Mouse (Mus musculus): ENCODE results near the gene Nup107.
"Not testable (repeated sequence)": the region's sequence is repeated elsewhere in the genome, so short reads cannot be mapped to it uniquely, and the experiment has no call there.

The Nup107 gene

DNA sequence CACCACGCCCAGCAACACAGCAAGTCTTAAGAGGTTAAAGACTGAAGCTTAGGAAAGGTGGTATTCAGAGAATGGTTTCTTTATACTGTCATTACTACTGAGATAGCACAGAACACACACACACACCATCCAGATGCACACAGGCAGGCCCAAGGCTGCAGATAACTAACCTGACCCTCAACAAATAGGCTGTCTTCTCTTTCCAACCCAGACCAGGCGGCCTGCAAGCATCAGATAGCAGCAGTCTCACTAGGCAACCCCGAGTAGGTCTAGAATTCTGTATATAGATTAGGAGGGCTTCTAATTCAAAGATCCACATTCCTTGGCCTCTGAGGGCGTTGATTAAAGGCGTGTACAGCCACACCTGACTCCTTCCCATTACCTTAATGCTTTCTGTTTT is 60.3 kb downstream of the Nup107 start:
- in situ Hi-C loops (cut with MboI; ENCODE audit: low pct_unique_long_range_greater_than_20kb in 1 of 2, low sequenced_read_pairs in 2 of 2, unreplicated experiment in 1 of 2): loop anchor here in 1 of 2 experiments (25.0 kb wide), 1 partner anchor 305 kb away; no protein-coding TSS in a partner anchor

DNA sequence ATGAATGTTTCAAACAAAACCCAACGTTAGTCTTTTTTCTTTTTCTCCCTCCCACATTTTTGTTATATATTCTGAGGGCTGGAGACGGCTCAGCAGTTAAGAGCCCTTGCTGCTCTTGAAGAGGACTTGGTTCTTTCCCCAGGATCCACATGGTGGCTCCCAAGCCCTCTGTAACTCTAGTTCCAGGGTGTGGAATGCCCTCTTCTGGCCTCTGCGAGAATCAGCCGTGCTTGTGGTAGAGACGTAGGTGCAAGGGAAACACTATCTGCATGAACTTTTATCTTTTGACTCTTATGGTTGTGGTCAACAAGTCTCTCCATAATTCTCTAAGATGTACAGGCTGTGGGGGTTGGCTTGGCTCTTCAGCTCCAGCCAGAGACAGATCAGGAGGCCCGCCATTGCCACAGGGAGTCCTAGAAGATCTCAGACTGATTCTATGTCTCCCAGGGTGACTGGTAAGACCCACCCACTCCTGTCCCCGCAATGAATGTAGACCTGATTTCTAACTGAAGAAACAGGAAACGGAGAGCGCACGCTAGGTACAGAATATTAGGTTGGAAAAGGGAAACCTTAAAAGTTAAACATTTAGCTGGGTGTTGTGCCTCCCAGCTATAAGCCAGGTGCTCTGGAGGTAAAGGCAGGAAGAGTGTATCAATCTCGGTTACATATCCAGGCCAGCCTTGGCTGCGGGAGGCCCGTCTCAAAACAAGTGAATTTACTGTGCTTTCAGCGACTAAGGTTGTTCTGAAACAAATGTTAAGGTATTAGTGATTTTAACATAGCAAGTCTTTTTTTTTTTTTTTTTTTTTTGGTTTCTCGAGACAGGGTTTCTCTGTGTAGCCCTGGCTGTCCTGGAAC is 61.0 kb downstream of the Nup107 start:
- in situ Hi-C loops (cut with MboI; ENCODE audit: low pct_unique_long_range_greater_than_20kb in 1 of 2, low sequenced_read_pairs in 2 of 2, unreplicated experiment in 1 of 2): loop anchor here in 1 of 2 experiments (25.0 kb wide), 1 partner anchor 306 kb away; no protein-coding TSS in a partner anchor

DNA sequence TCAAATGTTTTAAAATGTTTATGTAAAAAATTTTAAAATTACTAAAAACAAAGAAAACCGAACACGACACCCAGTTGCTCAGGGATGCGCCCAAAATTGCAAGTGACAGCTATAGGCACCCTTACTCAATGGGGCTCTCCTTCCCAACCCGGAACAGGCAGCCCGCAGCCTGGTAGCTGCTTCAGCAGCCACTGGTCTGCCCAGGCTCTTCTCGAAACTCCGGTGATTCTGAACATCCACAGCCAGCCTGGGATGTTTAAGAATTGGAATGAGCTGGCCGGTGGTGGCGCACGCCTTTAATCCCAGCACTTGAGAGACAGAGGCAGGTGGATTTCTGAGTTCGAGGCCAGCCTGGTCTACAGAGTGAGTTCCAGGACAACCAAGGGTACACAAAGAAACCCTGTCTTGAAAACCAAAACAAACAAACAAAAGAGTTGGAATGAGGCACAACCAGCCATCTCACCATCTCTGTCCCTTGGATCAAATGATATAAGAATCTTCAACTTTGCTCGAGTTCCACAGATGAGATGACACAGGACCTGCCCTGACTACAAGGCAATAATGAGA is 61.8 kb downstream of the Nup107 start:
- in situ Hi-C loops (cut with MboI; ENCODE audit: low pct_unique_long_range_greater_than_20kb in 1 of 2, low sequenced_read_pairs in 2 of 2, unreplicated experiment in 1 of 2): loop anchor here in 1 of 2 experiments (25.0 kb wide), 1 partner anchor 307 kb away; no protein-coding TSS in a partner anchor

DNA sequence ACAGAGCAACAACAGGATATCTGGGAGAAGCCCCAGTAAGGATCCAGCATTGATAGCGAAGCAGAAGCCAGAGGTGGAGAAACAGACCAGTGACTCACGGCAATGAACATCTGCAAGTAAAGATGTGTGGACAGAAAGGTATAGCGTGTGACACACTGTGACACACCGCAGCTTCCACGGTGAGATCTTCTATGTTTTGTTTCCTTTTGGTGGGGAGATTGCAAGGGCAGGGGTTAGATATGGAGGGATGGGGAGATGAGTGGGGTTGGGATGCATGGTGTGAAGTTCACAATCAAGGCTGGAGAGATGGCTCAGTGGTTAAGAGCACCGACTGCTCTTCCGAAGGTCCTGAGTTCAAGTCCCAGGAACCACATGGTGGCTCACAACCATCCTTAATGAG is 62.4 kb downstream of the Nup107 start:
- in situ Hi-C loops (cut with MboI; ENCODE audit: low pct_unique_long_range_greater_than_20kb in 1 of 2, low sequenced_read_pairs in 2 of 2, unreplicated experiment in 1 of 2): loop anchor here in 1 of 2 experiments (25.0 kb wide), 1 partner anchor 307 kb away; no protein-coding TSS in a partner anchor

DNA sequence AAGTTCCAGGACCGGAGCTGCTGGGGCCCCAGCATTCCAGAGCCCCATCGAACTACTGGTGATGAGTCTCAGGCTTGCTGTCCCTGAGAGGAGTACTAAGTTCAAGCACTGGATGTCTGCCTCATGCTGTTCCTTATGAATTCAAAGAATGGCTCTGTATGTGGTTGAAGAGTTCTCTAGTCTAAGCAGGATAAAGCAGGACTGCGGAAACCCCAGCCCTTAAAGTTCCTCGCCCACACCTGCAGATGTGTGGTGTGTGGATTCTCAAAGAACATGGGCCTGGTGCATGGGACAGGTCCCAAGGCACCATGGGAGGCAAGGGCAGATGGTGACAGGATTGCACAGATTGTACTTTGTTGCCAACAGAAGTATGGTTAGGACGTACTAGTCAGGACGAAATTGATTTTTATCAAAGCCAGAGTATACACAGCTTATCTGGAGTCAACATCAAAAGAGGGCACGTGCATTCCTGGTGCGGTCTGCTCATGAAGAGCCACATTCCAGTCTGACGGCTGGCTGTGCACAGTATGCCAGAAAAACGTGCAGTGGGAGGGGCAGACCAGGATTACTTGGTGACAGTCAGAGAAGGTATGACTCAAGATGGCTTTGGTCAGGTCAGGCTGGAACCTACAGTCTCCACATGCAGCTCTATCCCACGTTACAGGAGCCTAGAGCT is 63.2 kb downstream of the Nup107 start:
- in situ Hi-C loops (cut with MboI; ENCODE audit: low pct_unique_long_range_greater_than_20kb in 1 of 2, low sequenced_read_pairs in 2 of 2, unreplicated experiment in 1 of 2): loop anchor here in 1 of 2 experiments (25.0 kb wide), 1 partner anchor 308 kb away; no protein-coding TSS in a partner anchor

DNA sequence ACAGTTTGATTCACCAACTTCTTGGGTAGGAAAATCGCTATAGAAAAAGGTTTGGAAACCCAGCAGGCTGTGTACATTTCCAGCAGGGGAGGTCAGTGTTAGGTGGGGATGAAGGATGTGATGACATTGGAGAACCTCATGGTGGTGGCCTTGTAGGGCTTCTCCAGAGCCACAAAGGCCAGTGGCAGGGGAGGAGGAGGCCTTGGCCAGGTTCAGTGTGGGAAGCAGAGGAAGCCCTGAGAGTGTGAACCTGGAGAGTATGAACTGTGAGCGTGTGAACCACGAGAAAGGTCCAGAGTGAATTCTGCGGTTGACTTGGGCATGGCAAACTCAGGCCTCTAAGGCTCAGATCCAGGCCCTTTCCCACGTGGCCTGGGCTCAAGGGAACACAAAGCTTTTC is 63.9 kb downstream of the Nup107 start:
- in situ Hi-C loops (cut with MboI; ENCODE audit: low pct_unique_long_range_greater_than_20kb in 1 of 2, low sequenced_read_pairs in 2 of 2, unreplicated experiment in 1 of 2): loop anchor here in 1 of 2 experiments (25.0 kb wide), 1 partner anchor 309 kb away; no protein-coding TSS in a partner anchor

DNA sequence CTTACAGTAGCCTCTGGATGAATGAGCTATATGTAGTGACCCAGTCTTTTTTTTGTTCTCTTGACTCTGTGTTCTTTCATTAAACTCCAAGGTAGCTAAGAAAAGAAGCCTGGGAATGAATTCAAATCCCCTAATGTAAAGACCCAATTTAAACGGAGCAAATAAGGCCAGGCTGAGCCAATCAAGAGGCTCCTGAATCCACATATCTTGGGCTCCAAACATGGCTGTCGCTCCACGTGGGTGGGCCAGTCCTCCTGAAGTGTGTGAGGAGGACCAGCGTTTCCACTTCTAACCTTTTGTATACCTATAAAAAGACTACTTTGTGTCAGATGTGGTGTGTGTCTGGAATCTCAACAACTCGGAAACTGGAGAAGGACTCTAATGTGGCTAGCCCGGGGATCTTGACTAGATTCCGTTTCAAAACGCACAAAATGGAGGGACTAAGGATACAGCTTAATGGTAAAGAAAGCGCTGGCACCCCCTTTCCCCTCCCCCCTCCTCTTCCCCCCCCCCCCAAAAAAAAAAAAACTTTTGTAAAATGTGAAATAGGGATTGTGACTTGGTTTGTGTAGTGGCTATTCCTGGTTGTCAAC is 64.9 kb downstream of the Nup107 start:
- in situ Hi-C loops (cut with MboI; ENCODE audit: low pct_unique_long_range_greater_than_20kb in 1 of 2, low sequenced_read_pairs in 2 of 2, unreplicated experiment in 1 of 2): loop anchor here in 1 of 2 experiments (25.0 kb wide), 1 partner anchor 310 kb away; no protein-coding TSS in a partner anchor

DNA sequence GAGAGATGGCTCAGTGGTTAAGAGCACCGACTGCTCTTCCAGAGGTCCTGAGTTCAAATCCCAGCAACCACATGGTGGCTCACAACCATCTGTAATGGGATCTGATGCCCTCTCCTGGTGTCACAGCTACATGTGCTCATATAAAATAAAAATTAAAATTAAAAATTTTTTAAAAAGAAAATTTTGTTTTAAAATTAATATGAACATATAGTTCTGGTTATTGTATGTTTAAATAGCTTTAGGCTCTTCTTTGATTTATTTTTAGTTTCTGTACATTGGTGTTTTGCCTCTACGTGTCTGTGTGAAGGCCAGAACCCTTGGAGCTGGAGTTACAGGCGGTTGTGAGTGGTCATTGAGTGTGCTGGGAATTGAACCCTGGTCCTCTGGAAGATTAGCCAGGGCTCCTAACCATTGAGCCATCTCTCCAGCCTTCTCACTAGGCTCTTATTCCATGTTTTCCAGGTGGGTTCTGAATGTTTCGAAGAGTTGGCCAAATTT is 65.6 kb downstream of the Nup107 start:
- in situ Hi-C loops (cut with MboI; ENCODE audit: low pct_unique_long_range_greater_than_20kb in 1 of 2, low sequenced_read_pairs in 2 of 2, unreplicated experiment in 1 of 2): loop anchor here in 1 of 2 experiments (25.0 kb wide), 1 partner anchor 310 kb away; no protein-coding TSS in a partner anchor

DNA sequence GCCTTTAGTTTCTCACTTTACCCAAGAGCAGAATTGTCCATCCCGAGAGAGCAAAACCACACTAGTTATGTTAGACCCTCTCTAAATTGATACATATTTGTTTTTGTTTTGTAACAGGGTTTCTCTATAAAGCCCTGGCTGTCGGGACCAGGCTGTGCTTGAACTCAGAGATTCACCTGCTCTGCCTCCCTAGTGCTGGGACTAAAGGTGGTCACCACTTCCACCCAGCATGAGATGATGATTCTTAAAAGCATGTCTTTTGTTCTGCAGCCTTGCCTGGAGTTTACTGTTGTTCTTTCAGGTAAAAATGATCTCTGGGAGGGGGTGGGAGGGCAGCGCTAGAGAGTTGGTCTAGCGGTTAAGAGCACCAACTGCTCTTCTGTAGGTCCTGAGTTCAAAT is 66.2 kb downstream of the Nup107 start:
- in situ Hi-C loops (cut with MboI; ENCODE audit: low pct_unique_long_range_greater_than_20kb in 1 of 2, low sequenced_read_pairs in 2 of 2, unreplicated experiment in 1 of 2): loop anchor here in 1 of 2 experiments (25.0 kb wide), 1 partner anchor 311 kb away; no protein-coding TSS in a partner anchor

DNA sequence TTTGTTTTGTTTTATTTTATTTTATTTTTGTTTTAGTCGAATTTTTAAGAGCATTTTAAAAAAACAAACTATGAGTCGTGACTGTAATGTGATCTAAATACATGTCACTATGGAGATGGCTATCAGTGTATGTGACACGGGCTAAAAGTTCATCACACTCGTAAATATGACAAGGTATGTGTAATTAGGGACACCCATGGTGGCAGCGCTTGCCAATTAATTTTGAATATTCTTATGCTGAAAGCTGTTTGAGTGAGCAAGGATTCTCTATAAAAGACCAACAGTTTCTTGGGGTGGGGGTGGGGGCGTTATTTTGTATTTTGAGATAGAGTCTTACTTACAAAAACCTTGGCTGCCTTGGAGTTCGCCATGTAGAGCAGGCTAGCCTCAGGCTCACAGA is 66.8 kb downstream of the Nup107 start:
- in situ Hi-C loops (cut with MboI; ENCODE audit: low pct_unique_long_range_greater_than_20kb in 1 of 2, low sequenced_read_pairs in 2 of 2, unreplicated experiment in 1 of 2): loop anchor here in 1 of 2 experiments (25.0 kb wide), 1 partner anchor 312 kb away; no protein-coding TSS in a partner anchor

DNA sequence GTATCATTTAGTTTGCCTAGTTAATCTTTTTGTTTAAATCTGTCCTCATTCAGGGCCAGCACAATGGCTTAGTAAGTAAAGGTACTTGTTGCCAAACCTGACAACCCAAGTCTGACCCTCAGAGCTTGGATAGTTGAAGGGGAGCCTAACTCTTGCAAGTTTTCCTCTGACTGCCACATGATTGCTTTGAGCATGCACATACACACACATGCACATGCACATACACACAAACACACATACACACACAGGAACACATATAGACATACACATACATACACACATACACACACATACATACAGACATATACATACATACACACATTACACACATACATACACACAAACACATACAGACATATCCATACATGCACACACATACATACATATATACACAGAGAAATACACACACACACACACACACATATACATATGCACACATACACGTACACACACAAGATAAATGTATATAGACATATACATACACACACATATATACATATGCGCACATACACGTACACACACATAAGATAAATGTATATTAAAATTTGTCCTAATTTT is 67.6 kb downstream of the Nup107 start:
- in situ Hi-C loops (cut with MboI; ENCODE audit: low pct_unique_long_range_greater_than_20kb in 1 of 2, low sequenced_read_pairs in 2 of 2, unreplicated experiment in 1 of 2): loop anchor here in 1 of 2 experiments (25.0 kb wide), 1 partner anchor 312 kb away; no protein-coding TSS in a partner anchor

DNA sequence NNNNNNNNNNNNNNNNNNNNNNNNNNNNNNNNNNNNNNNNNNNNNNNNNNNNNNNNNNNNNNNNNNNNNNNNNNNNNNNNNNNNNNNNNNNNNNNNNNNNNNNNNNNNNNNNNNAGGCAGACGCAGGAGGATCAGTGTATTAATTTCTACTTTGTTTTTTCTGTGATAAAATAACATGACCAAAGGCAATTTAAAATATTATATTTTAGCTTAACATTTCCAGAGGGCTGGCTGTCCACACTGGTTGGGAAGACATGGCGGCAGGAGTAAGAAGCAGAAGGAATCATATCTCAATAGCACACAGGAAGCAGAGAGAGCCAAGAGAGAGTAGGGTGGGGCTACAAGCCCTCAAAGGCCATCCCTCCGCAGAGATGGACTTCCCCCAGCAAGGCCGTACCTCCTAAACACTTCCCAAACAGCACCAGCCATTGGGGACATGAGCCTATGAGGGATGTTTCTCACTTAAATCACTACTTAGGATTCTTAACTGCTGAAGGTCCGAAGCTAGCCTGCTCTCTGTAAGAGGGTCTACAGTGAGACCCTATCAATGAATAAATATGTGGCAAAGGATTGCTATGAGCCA is 68.3 kb downstream of the Nup107 start:
- in situ Hi-C loops (cut with MboI; ENCODE audit: low pct_unique_long_range_greater_than_20kb in 1 of 2, low sequenced_read_pairs in 2 of 2, unreplicated experiment in 1 of 2): no loop called here

DNA sequence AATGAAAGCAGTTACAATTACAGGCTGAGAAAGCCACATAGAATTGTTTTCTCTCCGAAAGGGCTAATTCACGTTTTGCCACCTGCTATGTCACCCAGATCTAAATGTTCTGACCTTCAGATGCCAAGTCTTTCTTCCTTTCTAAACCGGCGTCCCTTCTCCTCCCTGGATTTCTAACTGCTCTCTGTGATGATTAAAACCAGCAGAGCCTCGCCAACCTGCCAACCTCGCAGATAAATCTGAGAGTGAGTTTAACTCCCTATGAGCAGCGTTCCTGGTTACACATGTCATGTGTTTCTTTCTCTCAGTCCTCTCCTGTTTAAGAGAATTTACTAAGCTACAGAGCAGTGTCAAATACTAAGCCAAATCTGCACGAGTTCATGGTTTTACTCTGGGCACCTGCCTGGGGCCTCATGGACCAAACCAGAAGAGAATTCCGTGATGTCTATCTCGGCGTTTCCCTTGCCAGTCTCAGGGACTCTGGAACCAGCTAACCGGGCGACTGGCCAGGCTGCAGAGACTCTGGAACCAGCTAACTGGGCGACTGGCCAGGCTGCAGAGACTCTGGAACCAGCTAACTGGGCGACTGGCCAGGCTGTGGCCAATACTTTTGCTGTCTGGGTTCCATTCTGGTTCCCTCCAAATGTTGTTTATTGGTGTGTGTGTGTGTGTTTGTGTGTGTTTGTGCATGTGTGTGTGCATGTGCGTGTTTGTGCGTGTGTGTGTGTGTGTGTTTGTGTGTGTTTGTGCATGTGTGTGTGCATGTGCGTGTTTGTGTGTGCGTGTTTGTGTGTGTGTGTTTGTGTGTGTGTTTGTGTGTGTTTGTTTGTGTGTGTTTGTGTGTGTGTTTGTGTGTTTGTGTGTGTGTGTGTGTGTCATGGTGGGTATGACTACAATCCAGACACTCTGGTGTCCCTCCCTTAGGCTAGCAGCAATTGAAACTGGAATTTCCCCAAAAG is 74.1 kb downstream of the Nup107 start:
- in situ Hi-C loops (cut with MboI; ENCODE audit: low pct_unique_long_range_greater_than_20kb in 1 of 2, low sequenced_read_pairs in 2 of 2, unreplicated experiment in 1 of 2): no loop called here

DNA sequence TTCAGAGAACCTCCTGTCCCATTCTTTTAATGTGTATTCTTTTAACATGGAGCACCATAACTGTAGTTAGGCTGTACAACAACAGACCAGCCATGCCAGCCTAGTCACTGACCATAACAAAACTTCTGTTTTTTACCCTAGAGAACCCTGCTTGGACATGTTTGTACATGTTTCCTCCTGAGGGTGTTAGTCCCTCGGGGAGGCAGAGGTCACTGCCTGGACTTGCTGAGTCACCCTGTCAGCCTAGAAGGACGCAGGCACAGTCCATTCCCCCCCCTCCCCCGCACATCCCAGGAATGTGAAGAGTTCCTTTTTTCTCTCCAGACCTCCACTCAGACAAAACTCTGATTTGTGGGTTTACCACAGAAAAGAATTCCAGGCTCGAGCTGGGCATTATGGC is 74.9 kb downstream of the Nup107 start:
- in situ Hi-C loops (cut with MboI; ENCODE audit: low pct_unique_long_range_greater_than_20kb in 1 of 2, low sequenced_read_pairs in 2 of 2, unreplicated experiment in 1 of 2): no loop called here

DNA sequence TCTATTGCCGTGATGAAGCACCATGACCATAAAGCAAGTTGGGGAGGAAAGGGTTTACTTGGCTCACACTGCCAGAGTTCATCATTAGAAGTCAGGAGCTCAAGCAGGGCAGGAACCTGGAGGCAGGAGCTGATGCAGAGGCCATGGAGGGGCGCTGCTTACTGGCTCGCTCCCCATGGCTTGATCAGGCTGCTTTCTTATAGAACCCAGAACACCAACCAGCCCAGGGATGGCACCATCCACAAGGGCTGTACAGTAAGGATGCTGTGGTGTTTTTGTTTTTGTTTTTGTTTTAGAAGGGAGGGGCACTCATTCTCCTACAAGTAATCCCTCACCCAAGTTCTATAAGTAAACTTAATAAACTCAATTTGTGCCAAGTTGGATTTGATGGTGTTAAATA is 75.8 kb downstream of the Nup107 start:
- in situ Hi-C loops (cut with MboI; ENCODE audit: low pct_unique_long_range_greater_than_20kb in 1 of 2, low sequenced_read_pairs in 2 of 2, unreplicated experiment in 1 of 2): no loop called here

DNA sequence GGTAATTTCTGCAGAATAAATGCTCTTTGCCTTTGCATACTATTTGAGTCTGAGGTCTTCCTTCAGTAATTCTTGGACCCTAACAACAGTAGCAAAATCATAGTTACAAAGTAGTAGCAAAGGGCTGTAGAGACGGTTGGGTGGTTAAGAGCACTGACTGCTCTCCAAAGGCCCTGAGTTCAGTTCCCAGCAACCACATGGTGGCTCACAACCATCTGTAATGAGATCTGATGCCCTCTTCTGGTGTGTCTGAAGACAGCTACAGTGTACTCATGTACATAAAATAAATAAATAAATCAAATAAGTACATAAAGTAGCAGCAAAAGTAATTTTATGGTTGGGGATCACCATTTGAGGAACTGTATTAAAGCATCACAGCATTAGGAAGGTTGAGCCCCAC is 76.9 kb downstream of the Nup107 start:
- in situ Hi-C loops (cut with MboI; ENCODE audit: low pct_unique_long_range_greater_than_20kb in 1 of 2, low sequenced_read_pairs in 2 of 2, unreplicated experiment in 1 of 2): not testable (repeated sequence)

Data from mouse embryonic stem cell (cell line).